Mouse (Mus musculus): ENCODE data around the gene Klra3. TPM values are rescaled to one million over a fixed set of nuclear protein-coding genes. Genes with fewer than 3 reads are reported as not detected.
"Not testable (repeated sequence)": the region's sequence is repeated elsewhere in the genome, so short reads cannot be mapped to it uniquely, and the experiment has no call there.

Klra3 gene
- total RNA-seq, 1 experiment = not detected

- Histone ChIP-seq H3K27ac (ENCODE audit: insufficient read depth, low read depth, low read length, poor library complexity, severe bottlenecking) (no peak overlapping the region), H3K36me3 (ENCODE audit: control insufficient read depth, insufficient read depth, low read length, poor library complexity, severe bottlenecking) (no peaks in the 10 kb centered on the region), H3K4me3 (ENCODE audit: insufficient read depth in 1 of 2, low read depth in 1 of 2, low read length in 2 of 2, poor library complexity in 1 of 2, severe bottlenecking in 1 of 2) (no peak overlapping the region), H3K4me1 (ENCODE audit: control insufficient read depth in 2 of 2, insufficient read depth in 2 of 2, low read length in 2 of 2, poor library complexity in 1 of 2) (no peaks in the 10 kb centered on the region), H3K9ac (ENCODE audit: insufficient read depth, low read depth, low read length, poor library complexity, severe bottlenecking) (no peak overlapping the region), H3K9me3 (ENCODE audit: control insufficient read depth, insufficient read depth, low read depth, low read length) (no peaks in the 10 kb centered on the region)
- in situ Hi-C loops (cut with MboI; ENCODE audit: low sequenced_read_pairs in 2 of 2, unreplicated experiment in 2 of 2) = no loop called here
- TF ChIP-seq HCFC1 (IDR thresholded peaks at IDR 0.05; ENCODE audit: borderline replicate concordance, insufficient read depth, low read length) (no peak), MAFK (IDR thresholded peaks at IDR 0.05; ENCODE audit: insufficient read depth, low read depth, low read length) (no peak), ZNF384 (IDR thresholded peaks at IDR 0.05; ENCODE audit: low read depth, low read length) (no peak), CHD2 (IDR thresholded peaks at IDR 0.05; ENCODE audit: low read depth, low read length) (no peak), ZC3H11A (IDR thresholded peaks at IDR 0.05; ENCODE audit: borderline replicate concordance, low read depth, low read length) (no peak)
- no peak for DNase-seq (ENCODE audit: low read depth, low spot score)
These were observed 49.3 kb downstream of the Klra3 start for GRCm38 (mm10) chr6:130287984-130288649.

- H3K27ac ChIP-seq (ENCODE audit: insufficient read depth, low read depth, low read length, poor library complexity, severe bottlenecking); H3K4me1 ChIP-seq (ENCODE audit: control insufficient read depth in 2 of 2, insufficient read depth in 2 of 2, low read length in 2 of 2, poor library complexity in 1 of 2); DNase-seq (ENCODE audit: low read depth, low spot score); H3K36me3 ChIP-seq (ENCODE audit: control insufficient read depth, insufficient read depth, low read length, poor library complexity, severe bottlenecking); H3K9ac ChIP-seq (ENCODE audit: insufficient read depth, low read depth, low read length, poor library complexity, severe bottlenecking); in situ Hi-C loops (cut with MboI; ENCODE audit: low sequenced_read_pairs in 2 of 2, unreplicated experiment in 2 of 2); H3K9me3 ChIP-seq (ENCODE audit: control insufficient read depth, insufficient read depth, low read depth, low read length); H3K4me3 ChIP-seq (ENCODE audit: insufficient read depth in 1 of 2, low read depth in 1 of 2, low read length in 2 of 2, poor library complexity in 1 of 2, severe bottlenecking in 1 of 2): not testable (repeated sequence)
These were observed 55.5 kb downstream of the Klra3 start, which contains the start of gene Klra10 for GRCm38 (mm10) chr6:130281828-130282227. Klra10 (minus strand) TSS chr6:130281928.

Other genes with a start within 250 kb of the Klra3 start
- not detected in 2 replicates for gene Klra8, start 207.7 kb downstream of the Klra3 start, total RNA-seq (2012; rRNA removed)
- not detected in 2 replicates for gene Klra9, start 144.5 kb downstream of the Klra3 start, total RNA-seq (2012; rRNA removed)
- not detected in 2 replicates for gene Klra7, start 104.3 kb downstream of the Klra3 start, total RNA-seq (2012; rRNA removed)
- gene Klra10, start 55.6 kb downstream of the Klra3 start, total RNA-seq (2012; rRNA removed) = not detected in 2 replicates
- not detected in 2 replicates for gene Klra1, start 49.3 kb upstream of the Klra3 start, total RNA-seq (2012; rRNA removed)

Data from ES-E14 (cell line).